Mouse (Mus musculus): ENCODE data around the gene Synj1. TPM values are rescaled to one million over a fixed set of nuclear protein-coding genes. Genes with fewer than 3 reads are reported as not detected.

Gene Synj1
- polyA plus RNA-seq, 1 experiment = 42.2 TPM

GRCm38 (mm10) chr16:91019476-91019875, 8.4 kb upstream of the Synj1 start:
- Histone ChIP-seq H3K4me3 (replicated peaks; ENCODE audit: extremely low read depth, low read depth, low read length) (no peak overlapping the region), H3K4me1 (ENCODE audit: control insufficient read depth, insufficient read depth, low read length) (no peaks in the 10 kb centered on the region)
- DNase-seq = no peak
- WGBS = 93% methylated on average over 4 of the region's 4 CpGs
- TF ChIP-seq CTCF (IDR thresholded peaks at IDR 0.05; ENCODE audit: insufficient read depth, low read length) (no peak), POLR2A (IDR thresholded peaks at IDR 0.05; ENCODE audit: borderline replicate concordance, extremely low read depth, low read depth, low read length) (no peak)

- TF ChIP-seq POLR2A (IDR thresholded peaks at IDR 0.05; ENCODE audit: borderline replicate concordance, extremely low read depth, low read depth, low read length) (no peak), CTCF (IDR thresholded peaks at IDR 0.05; ENCODE audit: insufficient read depth, low read length) (no peak)
- Histone ChIP-seq H3K4me3 (replicated peaks; ENCODE audit: extremely low read depth, low read depth, low read length) (no peak overlapping the region), H3K4me1 (ENCODE audit: control insufficient read depth, insufficient read depth, low read length) (peaks cover 4% of the 10 kb centered on the region; the same call in 1 of the 2 replicates)
- WGBS = 82% methylated on average over 4 of the region's 4 CpGs
- no peak for DNase-seq
These were observed 4.7 kb upstream of the Synj1 start for GRCm38 (mm10) chr16:91015761-91016160.

- Histone ChIP-seq H3K4me3 (replicated peaks; ENCODE audit: extremely low read depth, low read depth, low read length) (peak overlapping the region; percentile 26), H3K4me1 (ENCODE audit: control insufficient read depth, insufficient read depth, low read length) (peaks cover 4% of the 10 kb centered on the region; the same call in 1 of the 2 replicates)
- DNase-seq = no peak
- TF ChIP-seq CTCF (IDR thresholded peaks at IDR 0.05; ENCODE audit: insufficient read depth, low read length) = no peak
- no peak for TF ChIP-seq POLR2A (IDR thresholded peaks at IDR 0.05; ENCODE audit: borderline replicate concordance, extremely low read depth, low read depth, low read length)
- WGBS = 9% methylated on average over 3 of the region's 3 CpGs
These were observed 739 bp upstream of the Synj1 start for GRCm38 (mm10) chr16:91011847-91012246.

GRCm38 (mm10) chr16:91010581-91011020, 507 bp downstream of the Synj1 start:
- peaks cover 4% of the 10 kb centered on the region; the same call in 1 of the 2 replicates for H3K4me1 ChIP-seq (ENCODE audit: control insufficient read depth, insufficient read depth, low read length)
- TF ChIP-seq CTCF (IDR thresholded peaks at IDR 0.05; ENCODE audit: insufficient read depth, low read length) (no peak), POLR2A (IDR thresholded peaks at IDR 0.05; ENCODE audit: borderline replicate concordance, extremely low read depth, low read depth, low read length) (no peak)
- DNase-seq = peak; percentile 71
- WGBS = under 1% methylated on average over 30 of the region's 42 CpGs
- peak overlapping the region; percentile 88 for H3K4me3 ChIP-seq (replicated peaks; ENCODE audit: extremely low read depth, low read depth, low read length)

- no peak for DNase-seq
- TF ChIP-seq CTCF (IDR thresholded peaks at IDR 0.05; ENCODE audit: insufficient read depth, low read length) = no peak
- no peak for TF ChIP-seq POLR2A (IDR thresholded peaks at IDR 0.05; ENCODE audit: borderline replicate concordance, extremely low read depth, low read depth, low read length)
- 3% methylated on average over 19 of the region's 19 CpGs for WGBS
- H3K4me1 ChIP-seq (ENCODE audit: control insufficient read depth, insufficient read depth, low read length) = peaks cover 4% of the 10 kb centered on the region; the same call in 1 of the 2 replicates
- H3K4me3 ChIP-seq (replicated peaks; ENCODE audit: extremely low read depth, low read depth, low read length) = peak overlapping the region; percentile 88
These were observed 1.1 kb downstream of the Synj1 start for GRCm38 (mm10) chr16:91009942-91010529.

GRCm38 (mm10) chr16:91004915-91005538, 6.1 kb downstream of the Synj1 start:
- DNase-seq = no peak
- Histone ChIP-seq H3K4me1 (ENCODE audit: control insufficient read depth, insufficient read depth, low read length) (no peaks in the 10 kb centered on the region), H3K4me3 (replicated peaks; ENCODE audit: extremely low read depth, low read depth, low read length) (no peak overlapping the region)
- TF ChIP-seq CTCF (IDR thresholded peaks at IDR 0.05; ENCODE audit: insufficient read depth, low read length) = no peak
- 85% methylated on average over 4 of the region's 4 CpGs for WGBS

- TF ChIP-seq CTCF (IDR thresholded peaks at IDR 0.05; ENCODE audit: insufficient read depth, low read length) (no peak), POLR2A (IDR thresholded peaks at IDR 0.05; ENCODE audit: borderline replicate concordance, extremely low read depth, low read depth, low read length) (no peak)
- no peak overlapping the region for H3K4me3 ChIP-seq (replicated peaks; ENCODE audit: extremely low read depth, low read depth, low read length)
These were observed 10.0 kb downstream of the Synj1 start for GRCm38 (mm10) chr16:91001098-91001497.

GRCm38 (mm10) chr16:90999827-91000226, 11.3 kb downstream of the Synj1 start:
- TF ChIP-seq POLR2A (IDR thresholded peaks at IDR 0.05; ENCODE audit: borderline replicate concordance, extremely low read depth, low read depth, low read length) (no peak), CTCF (IDR thresholded peaks at IDR 0.05; ENCODE audit: insufficient read depth, low read length) (no peak)
- no peak for DNase-seq
- WGBS = 86% methylated on average over 4 of the region's 4 CpGs
- Histone ChIP-seq H3K4me3 (replicated peaks; ENCODE audit: extremely low read depth, low read depth, low read length) (no peak overlapping the region), H3K4me1 (ENCODE audit: control insufficient read depth, insufficient read depth, low read length) (peaks cover 14% of the 10 kb centered on the region)

More at GRCm38 (mm10) chr16:91001098-91001497, 10.0 kb downstream of the Synj1 start:
- 55% methylated on average over 2 of the region's 2 CpGs for WGBS
- DNase-seq = no peak
- H3K4me1 ChIP-seq (ENCODE audit: control insufficient read depth, insufficient read depth, low read length) = peaks cover 12% of the 10 kb centered on the region

GRCm38 (mm10) chr16:90997822-90998221, 13.3 kb downstream of the Synj1 start:
- Histone ChIP-seq H3K4me1 (ENCODE audit: control insufficient read depth, insufficient read depth, low read length) (peaks cover 17% of the 10 kb centered on the region), H3K4me3 (replicated peaks; ENCODE audit: extremely low read depth, low read depth, low read length) (no peak overlapping the region)
- WGBS = 55% methylated on average over 3 of the region's 3 CpGs
- DNase-seq = no peak
- TF ChIP-seq CTCF (IDR thresholded peaks at IDR 0.05; ENCODE audit: insufficient read depth, low read length) (no peak), POLR2A (IDR thresholded peaks at IDR 0.05; ENCODE audit: borderline replicate concordance, extremely low read depth, low read depth, low read length) (no peak)

Data from lung, adult 2 months (tissue).